Mouse (Mus musculus) lung, embryonic 16.5 days (tissue): ENCODE results near the gene Isg20l2. TPM values are rescaled to one million over a fixed set of nuclear protein-coding genes. Genes with fewer than 3 reads are reported as not detected.

Source experiments
- ATAC-seq: fragments of 200-750 bp; cut with Nextera tagmentation; 2 replicates; pipeline ENCODE4 v1.8.0; 2017; ENCODE audit warnings: low read depth, mild to moderate bottlenecking, moderate library complexity
- H3K27ac ChIP-seq: fragments of 300-500 bp; sonication (generic); 2 replicates; pipeline ENCODE4 v1.5.1; 2014; ENCODE audit warnings: mild to moderate bottlenecking, control low read depth, low read length
- H3K27me3 ChIP-seq: fragments of 300-500 bp; sonication (generic); 2 replicates; pipeline ENCODE4 v1.6.1; 2014; ENCODE audit warnings: low read depth, low read length, mixed read lengths; ENCODE audit not compliant: control insufficient read depth, insufficient read depth
- H3K36me3 ChIP-seq: fragments of 300-500 bp; sonication (generic); 2 replicates; pipeline ENCODE4 v1.6.1; 2014; ENCODE audit warnings: low read length; ENCODE audit not compliant: control insufficient read depth, insufficient read depth
- H3K4me1 ChIP-seq: fragments of 300-500 bp; sonication (generic); replicated peaks from 2 replicates; pipeline ENCODE4 v1.6.1; 2014; ENCODE audit warnings: low read length, mixed read lengths; ENCODE audit not compliant: control insufficient read depth, insufficient read depth
- H3K4me2 ChIP-seq: fragments of 300-500 bp; sonication (generic); 2 replicates; pipeline ENCODE4 v1.6.1; 2014; ENCODE audit warnings: low read depth, low read length, control low read depth
- H3K4me3 ChIP-seq: fragments of 300-500 bp; sonication (generic); 2 replicates; pipeline ENCODE4 v1.5.1; 2014; ENCODE audit warnings: mild to moderate bottlenecking, low read length, control low read depth
- H3K9ac ChIP-seq: fragments of 300-500 bp; sonication (generic); 2 replicates; pipeline ENCODE4 v1.6.1; 2014; ENCODE audit warnings: low read length, control low read depth
- H3K9me3 ChIP-seq: fragments of 300-500 bp; sonication (generic); 2 replicates; pipeline ENCODE4 v1.6.1; 2016; ENCODE audit warnings: low read length; ENCODE audit not compliant: control insufficient read depth
- WGBS: fragments of 180-500 bp; shearing (Covaris S2); extraction: QIAGEN DNeasy Blood & Tissue Kit; methylation state at CpG from one replicate; pipeline ENCODE4 v1.1.7; 2014; 5-methylcytosine and 5-hydroxymethylcytosine counted together
- polyA plus RNA-seq: library from polyadenylated mRNA; unstranded; fragments of >200 nt; fragmentation: Nextera tagmentation; extraction: Ambion mirVana; gene quantifications from 2 replicates; pipeline ENCODE4 v1.2.1, GENCODE M21; 2015

Gene Isg20l2
- polyA plus RNA-seq, 1 experiment from 2014 or later: 54.8 TPM

DNA sequence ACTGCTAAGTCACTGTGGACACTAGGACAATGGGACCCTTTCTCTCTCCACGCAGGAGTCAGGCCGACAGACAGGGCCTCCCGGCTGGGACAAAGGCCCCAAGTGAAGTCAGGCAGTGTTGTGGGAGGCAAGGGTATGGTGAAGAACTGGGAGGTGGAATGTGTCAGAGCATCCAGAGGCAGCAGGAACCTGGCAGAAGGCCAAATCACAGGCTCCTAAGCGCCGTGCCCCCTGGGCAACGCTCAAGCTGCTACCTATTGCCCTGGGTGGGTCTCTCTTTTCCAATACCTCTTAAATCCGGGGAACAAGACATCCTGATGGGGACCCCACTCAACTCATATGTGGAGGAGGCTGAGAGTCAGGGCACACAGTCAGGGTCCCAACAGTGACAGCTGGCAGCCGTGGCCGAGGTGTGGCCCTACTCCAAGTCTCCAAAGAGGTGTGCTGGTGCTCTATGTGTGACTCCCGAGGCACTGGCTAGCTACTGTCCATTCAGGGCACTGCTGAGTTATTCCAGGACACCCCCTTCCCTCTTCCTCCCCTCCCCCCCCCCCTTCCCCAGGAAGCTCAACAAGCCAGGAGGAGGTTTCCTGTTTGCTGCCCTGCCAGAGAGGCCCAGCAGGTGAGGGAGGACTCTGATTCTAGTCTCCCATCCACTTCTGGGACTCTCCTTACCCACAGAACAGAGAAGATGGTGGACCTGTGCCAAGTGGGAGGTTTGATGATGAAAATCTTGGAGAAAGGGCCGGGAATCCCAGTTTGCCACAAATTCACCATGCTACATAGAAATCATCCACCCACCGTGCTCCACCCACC, 55.6 kb downstream of the Isg20l2 start:
- no peak overlapping the region for H3K9ac ChIP-seq
- 18% methylated on average over 12 of the region's 12 CpGs for WGBS
- H3K4me2 ChIP-seq: no peak overlapping the region
- peaks cover 14% of the 10 kb centered on the region for H3K27me3 ChIP-seq
- no peak for ATAC-seq
- peaks cover 67% of the 10 kb centered on the region for H3K4me1 ChIP-seq
- no peak overlapping the region for H3K4me3 ChIP-seq
- no peaks in the 10 kb centered on the region for H3K36me3 ChIP-seq
- peak overlapping the region; percentile 74 for H3K27ac ChIP-seq
- H3K9me3 ChIP-seq: no peaks in the 10 kb centered on the region

GRCm38 (mm10) chr3:87986868-87987267, 56.8 kb downstream of the Isg20l2 start:
- peak; percentile 71 for ATAC-seq
- peaks cover 14% of the 10 kb centered on the region for H3K27me3 ChIP-seq
- no peaks in the 10 kb centered on the region for H3K9me3 ChIP-seq
- peak overlapping the region; percentile 38 for H3K4me3 ChIP-seq
- peaks cover 59% of the 10 kb centered on the region for H3K4me1 ChIP-seq
- peak overlapping the region; percentile 53 for H3K9ac ChIP-seq
- peak overlapping the region; percentile 74 for H3K27ac ChIP-seq
- peak overlapping the region; percentile 60 for H3K4me2 ChIP-seq
- under 1% methylated on average over 17 of the region's 17 CpGs for WGBS
- no peaks in the 10 kb centered on the region for H3K36me3 ChIP-seq

DNA sequence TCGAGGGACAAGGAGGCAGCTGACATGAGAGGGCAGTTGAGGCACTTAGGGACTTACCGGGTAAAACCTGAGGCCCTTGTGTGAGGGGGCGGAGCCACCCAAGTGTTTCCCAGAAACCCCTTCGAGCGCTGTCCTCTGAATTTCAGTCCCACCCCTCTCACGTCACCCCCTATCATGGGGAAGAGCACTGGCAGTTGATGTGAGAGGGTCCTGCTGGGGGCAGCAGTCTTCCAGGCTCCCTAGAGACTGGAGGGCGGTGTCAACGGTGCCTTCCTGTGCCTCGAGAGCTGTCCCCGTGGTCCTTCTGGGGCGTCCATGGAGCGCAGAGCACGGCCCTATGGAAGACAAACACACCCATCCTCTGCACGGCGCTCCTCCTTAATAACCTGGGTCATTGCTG, 57.5 kb downstream of the Isg20l2 start:
- peak; percentile 58 for ATAC-seq
- under 1% methylated on average over 15 of the region's 15 CpGs for WGBS
- Histone ChIP-seq H3K4me3 (peak overlapping the region; percentile 38), H3K9me3 (no peaks in the 10 kb centered on the region), H3K36me3 (no peaks in the 10 kb centered on the region), H3K27me3 (peaks cover 14% of the 10 kb centered on the region), H3K4me1 (peaks cover 51% of the 10 kb centered on the region), H3K9ac (peak overlapping the region; percentile 53), H3K4me2 (peak overlapping the region; percentile 60), H3K27ac (no peak overlapping the region)

GRCm38 (mm10) chr3:87988068-87988467, 58.0 kb downstream of the Isg20l2 start:
- Histone ChIP-seq H3K36me3 (no peaks in the 10 kb centered on the region), H3K9me3 (no peaks in the 10 kb centered on the region), H3K4me3 (peak overlapping the region; percentile 38), H3K27ac (no peak overlapping the region), H3K4me1 (peaks cover 47% of the 10 kb centered on the region), H3K9ac (peak overlapping the region; percentile 53), H3K4me2 (peak overlapping the region; percentile 60), H3K27me3 (peaks cover 14% of the 10 kb centered on the region)
- peak; percentile 0; the same call in 1 of the 2 replicates for ATAC-seq
- 4% methylated on average over 15 of the region's 15 CpGs for WGBS

GRCm38 (mm10) chr3:87989935-87990334, 59.8 kb downstream of the Isg20l2 start:
- H3K27ac ChIP-seq: no peak overlapping the region

More at GRCm38 (mm10) chr3:87989935-87990334, 59.8 kb downstream of the Isg20l2 start:
- no peaks in the 10 kb centered on the region for H3K9me3 ChIP-seq
- H3K4me3 ChIP-seq: no peak overlapping the region
- peaks cover 32% of the 10 kb centered on the region for H3K27me3 ChIP-seq
- H3K4me1 ChIP-seq: peaks cover 31% of the 10 kb centered on the region
- no peak overlapping the region for H3K9ac ChIP-seq
- 23% methylated on average over 10 of the region's 10 CpGs for WGBS
- no peak for ATAC-seq
- no peaks in the 10 kb centered on the region for H3K36me3 ChIP-seq
- H3K4me2 ChIP-seq: no peak overlapping the region

Other genes starting within 250 kb of the Isg20l2 start
- 3.9 and 5.9 TPM in 2 replicates for gene Lrrc71, start 181.7 kb upstream of the Isg20l2 start, polyA plus RNA-seq
- 1.5 and 1.6 TPM in 2 replicates for gene Ntrk1, start 135.2 kb upstream of the Isg20l2 start, polyA plus RNA-seq
- 0.04 and 0.23 TPM in 2 replicates for gene Insrr, start 133.4 kb upstream of the Isg20l2 start, polyA plus RNA-seq
- 32.4 and 34.5 TPM in 2 replicates for gene Pear1, start 106.0 kb upstream of the Isg20l2 start, polyA plus RNA-seq
- 0.36 and 2.0 TPM in 2 replicates for gene Sh2d2a, start 83.6 kb upstream of the Isg20l2 start, polyA plus RNA-seq
- 8.3 and 11.7 TPM in 2 replicates for gene Prcc, start 44.7 kb upstream of the Isg20l2 start, polyA plus RNA-seq
- 81.3 and 86.3 TPM in 2 replicates for gene Hdgf, start 24.0 kb upstream of the Isg20l2 start, polyA plus RNA-seq
- gene Mrpl24, start 10.8 kb upstream of the Isg20l2 start, polyA plus RNA-seq: 77.5 and 79.3 TPM in 2 replicates
- 20.2 and 20.6 TPM in 2 replicates for gene Rrnad1, start 403 bp downstream of the Isg20l2 start, polyA plus RNA-seq
- 4.7 and 4.9 TPM in 2 replicates for gene Crabp2, start 18.4 kb downstream of the Isg20l2 start, polyA plus RNA-seq
- 15.5 and 15.6 TPM in 2 replicates for gene Nes, start 40.8 kb downstream of the Isg20l2 start, polyA plus RNA-seq
- 0.44 and 0.54 TPM in 2 replicates for gene Bcan, start 69.9 kb downstream of the Isg20l2 start, polyA plus RNA-seq
- gene Hapln2, start 97.3 kb downstream of the Isg20l2 start, polyA plus RNA-seq: 0.10 and 0.28 TPM in 2 replicates
- gene Gpatch4, start 112.8 kb downstream of the Isg20l2 start, polyA plus RNA-seq: 22.4 and 25.6 TPM in 2 replicates
- 203 and 211 TPM in 2 replicates for gene Naxe, start 128.2 kb downstream of the Isg20l2 start, polyA plus RNA-seq
- not detected in 2 replicates for gene Ttc24, start 148.0 kb downstream of the Isg20l2 start, polyA plus RNA-seq
- gene Iqgap3, start 151.7 kb downstream of the Isg20l2 start, polyA plus RNA-seq: 23.4 and 26.9 TPM in 2 replicates
- gene Mef2d, start 212.1 kb downstream of the Isg20l2 start, polyA plus RNA-seq: 19.9 and 22.9 TPM in 2 replicates